Mouse (Mus musculus) right cerebral cortex, postnatal 10 days (tissue): ENCODE results near the gene Bptf.
"Not testable (repeated sequence)": the region's sequence is repeated elsewhere in the genome, so short reads cannot be mapped to it uniquely, and the experiment has no call there.

ENCODE experiments used
- DNase-seq, 2 experiments: peaks; one replicate each; pipeline ENCODE4 v3.0.0; 2021; ENCODE audit warnings: low spot score in 2 of 2

Bptf gene

DNA sequence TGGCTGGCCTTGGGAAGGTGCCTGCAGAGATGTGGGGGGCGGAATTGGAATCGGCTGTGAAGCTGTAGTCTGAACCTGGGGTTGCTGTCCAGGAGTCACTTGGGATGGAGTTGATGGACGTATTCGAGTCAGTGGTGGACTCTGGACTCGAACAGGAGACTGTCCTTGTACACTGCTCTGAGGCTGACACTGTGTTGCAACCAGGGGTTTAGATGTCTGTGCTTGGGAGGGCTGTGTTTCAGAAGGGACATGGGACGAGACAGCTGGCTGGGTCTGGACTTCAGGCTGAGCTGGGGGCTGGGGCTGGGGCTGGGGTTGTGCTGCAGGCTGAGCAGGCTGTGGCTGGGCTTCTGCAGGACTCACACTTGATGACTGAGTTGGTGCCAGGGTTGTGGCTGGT lies 77.1 kb downstream of the Bptf start:
- DNase-seq = no peak

GRCm38 (mm10) chr11:107046766-107047620 lies 84.9 kb downstream of the Bptf start:
- DNase-seq = no peak

GRCm38 (mm10) chr11:107045546-107045945 lies 86.4 kb downstream of the Bptf start:
- DNase-seq = no peak

GRCm38 (mm10) chr11:107044321-107044720 lies 87.6 kb downstream of the Bptf start:
- DNase-seq = peak; percentile 71 to 79

DNA sequence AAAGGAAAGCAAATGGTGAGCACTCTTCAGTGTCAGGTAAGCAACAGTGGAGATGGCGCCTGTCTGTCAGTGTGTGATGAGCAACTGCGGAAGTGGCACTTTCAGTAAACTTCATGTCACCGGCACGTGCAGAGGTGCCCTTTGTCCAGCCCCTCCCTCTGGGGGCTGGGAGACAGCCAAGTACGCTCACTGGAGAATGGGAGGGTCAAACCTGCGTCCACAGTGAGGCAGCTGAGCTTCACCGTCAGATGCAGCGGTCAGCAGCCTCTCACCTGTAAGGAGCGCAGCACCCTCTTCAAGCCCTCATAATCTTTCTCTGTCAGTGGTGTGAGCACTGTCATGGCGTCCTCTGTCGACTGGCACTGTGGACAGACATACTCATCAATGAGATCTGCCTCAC lies 88.6 kb downstream of the Bptf start:
- DNase-seq = no peak

- no peak for DNase-seq
Observed at GRCm38 (mm10) chr11:107041396-107041795, 90.5 kb downstream of the Bptf start.

DNA sequence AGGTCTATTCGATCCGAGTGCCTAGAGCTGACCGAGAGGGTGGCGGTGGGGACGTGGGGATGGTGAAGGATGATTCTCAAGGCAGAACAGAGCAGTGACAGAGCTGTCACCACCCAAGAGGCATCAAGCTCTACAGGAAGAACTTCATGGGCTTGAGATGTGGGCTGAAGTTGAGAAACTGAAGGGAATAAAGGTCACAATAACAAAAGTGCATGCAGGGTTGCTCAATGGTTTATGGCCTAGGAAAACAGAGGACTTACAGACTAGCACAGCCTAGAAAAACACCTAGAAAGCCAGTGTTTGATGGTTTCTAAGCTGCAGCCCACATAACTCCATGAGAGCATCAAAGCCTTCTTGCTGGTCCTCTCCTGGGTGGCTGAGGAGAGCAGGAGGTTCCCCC lies 92.5 kb downstream of the Bptf start:
- DNase-seq = no peak

- no peak for DNase-seq
Observed at GRCm38 (mm10) chr11:107034085-107034810, 97.7 kb downstream of the Bptf start.

DNA sequence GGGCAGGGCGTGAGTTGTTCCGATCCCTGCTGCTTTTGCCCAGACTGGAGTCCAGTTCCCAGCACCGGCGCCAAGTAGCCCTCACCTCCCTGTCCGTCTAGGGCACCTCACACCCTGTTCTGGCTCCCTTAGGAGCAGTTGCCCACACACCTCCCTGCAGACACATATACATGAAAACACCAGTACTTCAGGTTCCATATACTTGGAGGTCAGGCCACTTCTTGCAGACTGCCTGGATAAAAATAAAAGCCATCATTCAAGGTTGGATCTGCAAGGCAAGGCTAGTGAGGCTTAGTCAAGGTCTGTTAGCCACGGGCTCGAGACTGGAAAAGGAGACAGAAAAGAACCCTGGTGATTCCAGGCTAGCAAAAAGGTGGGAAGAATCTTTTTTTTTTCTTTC lies 100.3 kb downstream of the Bptf start:
- DNase-seq = peak in 1 of 2 experiments; percentile 27

- no peak for DNase-seq
Observed at GRCm38 (mm10) chr11:107029536-107029935, 102.4 kb downstream of the Bptf start.

- DNase-seq = no peak
Observed at GRCm38 (mm10) chr11:107028754-107029153, 103.2 kb downstream of the Bptf start.

GRCm38 (mm10) chr11:107028275-107028618 lies 103.7 kb downstream of the Bptf start:
- DNase-seq = no peak

- DNase-seq = peak; percentile 93
Observed at GRCm38 (mm10) chr11:107027431-107028274, 104.3 kb downstream of the Bptf start.

DNA sequence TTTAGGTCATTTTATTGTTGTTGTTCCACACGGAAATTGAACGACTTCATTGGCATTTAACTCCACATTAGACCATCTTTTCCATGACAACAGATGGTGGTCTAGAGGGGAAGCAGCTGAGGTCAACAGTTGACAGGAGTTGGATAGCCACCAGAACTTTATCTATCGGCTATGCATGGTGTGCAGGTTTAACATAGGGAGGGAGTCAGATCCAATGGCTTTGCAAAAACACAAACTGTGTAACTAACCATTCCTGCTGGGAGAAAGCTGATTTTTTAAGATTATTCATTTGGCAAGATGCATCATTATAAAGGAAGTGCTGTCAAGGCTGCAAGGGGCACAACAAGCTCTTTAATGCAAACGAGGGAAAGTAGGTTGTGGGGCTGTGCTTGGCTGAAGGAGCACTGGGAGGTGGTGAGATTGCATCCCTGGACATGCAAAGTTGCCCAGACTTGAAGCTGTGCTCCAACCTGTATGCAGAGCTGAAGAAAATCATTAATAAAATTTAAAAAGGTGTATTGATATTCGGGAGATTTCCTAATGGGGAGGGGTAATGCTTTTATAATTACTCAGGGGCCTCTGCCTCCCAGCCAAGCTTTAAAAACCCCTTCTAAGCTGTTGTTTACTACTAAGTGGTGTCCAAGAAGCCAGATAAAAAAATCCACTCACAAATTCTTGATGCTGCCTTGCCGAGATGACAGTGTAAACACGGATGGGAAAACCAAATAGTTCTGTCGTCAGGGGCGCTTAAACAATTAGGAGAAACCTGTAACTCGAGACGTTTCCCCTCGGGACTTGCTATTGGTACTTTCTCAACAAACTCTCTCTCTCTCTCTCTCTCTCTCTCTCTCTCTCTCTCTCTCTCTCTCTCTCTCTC lies 105.1 kb downstream of the Bptf start:
- DNase-seq = no peak

GRCm38 (mm10) chr11:107025411-107026321 lies 106.3 kb downstream of the Bptf start, which contains the start of gene 1810010H24Rik:
Gene 1810010H24Rik (plus strand): TSS chr11:107025681.
- DNase-seq = no peak

DNA sequence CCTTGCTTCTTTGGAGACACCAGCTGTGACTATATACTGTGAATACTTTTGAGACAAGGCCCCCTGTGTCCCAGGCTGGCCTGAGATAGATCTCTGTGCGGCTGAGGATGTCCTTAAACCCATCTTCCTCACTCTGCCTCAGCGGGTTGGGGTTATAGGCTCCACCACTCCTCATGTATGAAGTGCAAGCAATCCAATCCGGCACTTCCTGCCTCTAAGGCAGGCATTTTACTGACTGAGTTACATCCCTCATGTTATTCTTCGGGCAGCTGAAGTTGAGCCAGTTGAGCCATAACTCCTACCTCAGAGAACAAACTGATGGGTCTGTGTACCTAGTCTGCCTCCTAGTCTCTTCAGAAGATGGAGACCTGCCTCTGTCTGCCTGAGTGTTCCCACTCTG lies 107.5 kb downstream of the Bptf start:
- DNase-seq = no peak

DNA sequence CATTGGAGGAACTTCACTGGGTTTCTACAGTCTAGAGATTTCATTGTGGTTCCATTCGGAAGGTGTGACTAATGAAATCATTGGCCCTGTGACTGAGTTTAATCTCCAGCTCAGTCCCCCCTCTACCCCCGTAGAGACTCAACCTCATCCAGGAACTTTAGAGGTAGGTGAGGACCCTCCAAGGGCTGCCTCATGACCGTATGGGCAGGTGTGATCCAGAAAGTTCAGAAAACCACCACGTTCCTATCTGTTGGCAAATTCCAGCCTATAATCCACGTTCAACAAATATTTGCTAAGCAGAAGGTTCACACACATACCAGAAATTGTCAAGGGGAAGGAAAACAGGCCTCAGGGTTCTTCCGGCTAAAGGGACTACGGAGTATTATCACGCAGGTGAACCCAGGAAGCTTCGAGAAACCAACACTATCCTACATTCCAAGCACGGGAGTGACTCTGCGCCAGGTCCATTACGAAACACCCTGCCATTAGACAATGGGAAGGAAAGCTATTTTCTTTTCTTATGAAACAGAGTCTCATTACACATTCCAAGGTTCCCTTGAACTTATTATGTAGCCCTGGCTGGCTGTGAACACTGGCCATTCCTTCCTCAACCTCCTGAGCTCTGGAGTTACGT lies 109.8 kb downstream of the Bptf start:
- no peak for DNase-seq

DNA sequence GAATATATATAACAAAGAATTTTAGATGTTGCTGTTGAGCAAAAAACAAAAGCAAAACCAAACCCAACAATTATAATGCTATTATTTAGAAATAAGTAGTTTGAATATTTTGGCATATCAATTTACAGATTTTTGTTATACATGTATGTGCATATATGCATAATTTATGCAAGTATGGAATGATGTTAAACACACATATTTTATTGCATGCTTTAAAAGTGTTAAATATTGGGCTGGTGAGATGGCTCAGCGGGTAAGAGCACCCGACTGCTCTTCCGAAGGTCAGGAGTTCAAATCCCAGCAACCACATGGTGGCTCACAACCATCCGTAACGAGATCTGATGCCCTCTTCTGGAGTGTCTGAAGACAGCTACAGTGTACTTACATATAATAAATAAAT lies 112.2 kb downstream of the Bptf start:
- not testable (repeated sequence) for DNase-seq

- no peak for DNase-seq
Observed at GRCm38 (mm10) chr11:107019318-107019717, 112.6 kb downstream of the Bptf start.

- no peak for DNase-seq
Observed at GRCm38 (mm10) chr11:107018606-107019005, 113.3 kb downstream of the Bptf start.
